Comparison of ENCODE assay signal across 13 mouse cellular contexts in genomic region chr1:55700726-55701125, GRCm38 (mm10).
"Had no signal": no experiment of that assay in that cellular context is flagged by ENCODE, and none has a peak within 500 bp of the region (broad histone marks: within the 10 kb centered on the region; RNA-seq: fewer than 3 reads in every experiment).

No protein-coding gene starts in this region.

- DNase-seq: kidney, postnatal 10 days; kidney, postnatal 4 days; left cerebral cortex, postnatal 4 days; lung, adult 18-20 months; midbrain, embryonic 14.5 days; right cerebral cortex, postnatal 4 days; spleen, adult 18-20 months; thymus, adult 2 months; thymus, postnatal 25 days had no signal

- H3K4me2 ChIP-seq: limb, embryonic 13.5 days had no signal

- ATAC-seq: intestine, postnatal 0 days had no signal

- H3K27ac ChIP-seq: layer of hippocampus, adult 2 months; limb, embryonic 13.5 days; liver, embryonic 14.5 days had no signal

- H3K9me3 ChIP-seq: limb, embryonic 13.5 days had no signal

- H3K9ac ChIP-seq: limb, embryonic 13.5 days; liver, embryonic 14.5 days had no signal

- H3K27me3 ChIP-seq: limb, embryonic 13.5 days had no signal

- H3K36me3 ChIP-seq: limb, embryonic 13.5 days had no signal

- H3K4me3 ChIP-seq: layer of hippocampus, adult 2 months; limb, embryonic 13.5 days had no signal

- H3K4me1 ChIP-seq: limb, embryonic 13.5 days had no signal
